Mouse (Mus musculus): ENCODE data around the gene Usp17ld.
"Not testable (repeated sequence)": the region's sequence is repeated elsewhere in the genome, so short reads cannot be mapped to it uniquely, and the experiment has no call there.

Gene Usp17ld

GRCm38 (mm10) chr7:103252405-103252804 is at the start of gene Usp17ld:
TSS of gene Usp17ld (minus strand) at chr7:103252505.
- not testable (repeated sequence) for DNase-seq (ENCODE audit: low spot score)

- no peak for DNase-seq (ENCODE audit: low spot score)
Measured at GRCm38 (mm10) chr7:103216696-103217095, 35.6 kb downstream of the Usp17ld start, which contains the start of gene Olfr594. TSS of gene Olfr594 (plus strand) at chr7:103216996.

- DNase-seq (ENCODE audit: low spot score): not testable (repeated sequence)
Measured at GRCm38 (mm10) chr7:103212050-103212449, 40.3 kb downstream of the Usp17ld start.

GRCm38 (mm10) chr7:103211562-103211961 is 40.7 kb downstream of the Usp17ld start, which contains the start of gene Olfr593:
TSS of gene Olfr593 (plus strand) at chr7:103211862.
- DNase-seq (ENCODE audit: low spot score): no peak

Data from layer of hippocampus, adult 11-12 months (tissue).